Mouse (Mus musculus) brown adipose tissue, adult 24 weeks (tissue): ENCODE results near the gene Naa11. TPM values are rescaled to one million over a fixed set of nuclear protein-coding genes. Genes with fewer than 3 reads are reported as not detected.

ENCODE experiments used
- H3K27ac ChIP-seq: fragments of 200-500 bp; replicated peaks from 2 replicates; pipeline ENCODE4 v1.5.1; 2012; ENCODE audit warnings: low read depth, mild to moderate bottlenecking, low read length
- H3K4me1 ChIP-seq: fragments of 200-500 bp; 2 replicates; pipeline ENCODE4 v1.6.1; 2012; ENCODE audit warnings: low read length, mixed read lengths; ENCODE audit not compliant: control insufficient read depth, insufficient read depth, insufficient read length
- H3K4me3 ChIP-seq: fragments of 200-500 bp; 2 replicates; pipeline ENCODE4 v1.5.1; 2012; ENCODE audit warnings: low read depth, mild to moderate bottlenecking, low read length, moderate library complexity; ENCODE audit not compliant: insufficient read depth
- polyA plus RNA-seq: library from polyadenylated mRNA; stranded (reverse); fragments of >200 nt; gene quantifications from 2 replicates; pipeline ENCODE4 v1.2.4, GENCODE M21; 2012; ENCODE audit not compliant: missing spikeins, insufficient read depth, insufficient read length

Naa11 gene
- polyA plus RNA-seq, 1 experiment = not detected

DNA sequence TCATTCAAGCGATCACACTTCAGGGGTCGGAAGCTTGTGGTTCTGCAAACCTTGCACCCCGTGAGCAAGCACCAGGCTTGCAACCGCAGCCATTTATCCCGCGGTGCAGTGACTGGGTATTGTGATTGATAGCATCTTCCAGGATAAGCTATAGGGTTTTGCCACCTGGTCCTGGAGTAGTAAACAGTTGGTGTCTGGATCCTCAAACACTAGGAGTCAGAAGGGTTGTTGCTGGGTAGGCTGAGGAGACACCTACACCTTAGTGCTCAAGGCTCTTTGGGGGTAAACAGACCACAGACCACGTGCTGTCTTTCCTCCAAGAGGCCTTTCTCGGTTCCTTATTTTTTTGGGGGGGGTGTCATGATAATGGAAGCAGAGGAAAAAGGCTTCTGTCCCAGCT is 27.9 kb downstream of the Naa11 start:
- H3K4me1 ChIP-seq = no peaks in the 10 kb centered on the region
- no peak overlapping the region for H3K27ac ChIP-seq
- no peak overlapping the region for H3K4me3 ChIP-seq

DNA sequence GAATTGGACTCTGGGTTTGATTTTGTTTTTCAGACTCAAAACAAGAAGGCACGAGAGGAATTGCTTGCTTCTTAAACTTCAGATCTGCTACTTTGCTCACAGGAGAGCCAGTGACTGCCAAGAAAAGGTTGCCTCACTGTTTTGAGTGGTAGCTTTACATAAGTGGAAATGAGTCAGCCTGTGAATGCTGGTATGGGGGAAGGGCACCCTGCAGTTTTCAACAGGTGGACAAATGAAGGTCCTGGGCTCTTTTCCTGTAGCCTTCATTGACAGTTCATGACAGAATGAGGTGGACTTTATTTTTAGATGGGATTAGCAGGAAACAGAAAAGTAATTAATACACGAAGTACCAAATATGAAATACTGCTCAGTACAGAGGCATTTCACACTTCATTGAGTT is 29.6 kb downstream of the Naa11 start:
- H3K4me3 ChIP-seq = no peak overlapping the region
- no peak overlapping the region for H3K27ac ChIP-seq
- no peaks in the 10 kb centered on the region for H3K4me1 ChIP-seq

DNA sequence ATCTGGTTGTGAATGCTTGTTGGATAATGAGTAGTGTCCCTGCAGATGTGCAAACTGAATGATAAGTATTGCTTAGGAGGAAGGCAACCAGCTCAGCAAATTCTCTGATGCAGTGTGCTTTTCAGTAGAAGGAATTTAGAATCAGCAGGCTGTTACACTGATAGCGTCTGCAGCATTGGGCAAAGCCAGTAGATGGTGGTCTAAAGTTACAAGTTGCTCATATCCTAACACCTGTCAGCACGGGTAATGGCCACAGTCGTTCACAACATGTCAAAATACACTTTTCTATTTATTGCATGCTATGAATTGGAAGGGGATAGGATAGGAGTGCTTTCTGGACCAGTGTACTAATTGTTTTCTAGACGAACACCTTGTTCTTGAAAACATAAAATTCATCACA is 33.1 kb downstream of the Naa11 start:
- Histone ChIP-seq H3K4me3 (no peak overlapping the region), H3K27ac (no peak overlapping the region), H3K4me1 (no peaks in the 10 kb centered on the region)

DNA sequence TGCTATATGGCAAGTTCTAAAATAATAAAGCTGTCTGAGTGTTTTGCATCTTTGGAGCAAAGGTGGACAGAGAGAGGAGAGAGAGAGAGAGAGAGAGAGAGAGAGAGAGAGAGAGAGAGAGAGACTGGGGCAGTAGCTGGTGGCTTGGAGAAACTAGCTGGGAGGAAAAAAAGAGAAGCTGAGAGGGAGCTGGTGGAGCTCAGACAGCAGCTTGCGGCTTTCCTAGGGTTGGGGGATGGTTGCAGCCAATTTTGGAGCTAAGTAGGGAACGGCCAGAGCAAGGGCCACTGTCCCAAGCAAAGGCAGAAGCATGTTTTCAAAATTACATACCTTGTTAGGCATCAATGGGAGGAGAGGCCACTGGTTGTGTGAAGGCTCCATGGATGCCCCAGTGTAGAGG is 36.0 kb downstream of the Naa11 start:
- H3K27ac ChIP-seq = no peak overlapping the region
- H3K4me3 ChIP-seq = no peak overlapping the region
- H3K4me1 ChIP-seq = no peaks in the 10 kb centered on the region

DNA sequence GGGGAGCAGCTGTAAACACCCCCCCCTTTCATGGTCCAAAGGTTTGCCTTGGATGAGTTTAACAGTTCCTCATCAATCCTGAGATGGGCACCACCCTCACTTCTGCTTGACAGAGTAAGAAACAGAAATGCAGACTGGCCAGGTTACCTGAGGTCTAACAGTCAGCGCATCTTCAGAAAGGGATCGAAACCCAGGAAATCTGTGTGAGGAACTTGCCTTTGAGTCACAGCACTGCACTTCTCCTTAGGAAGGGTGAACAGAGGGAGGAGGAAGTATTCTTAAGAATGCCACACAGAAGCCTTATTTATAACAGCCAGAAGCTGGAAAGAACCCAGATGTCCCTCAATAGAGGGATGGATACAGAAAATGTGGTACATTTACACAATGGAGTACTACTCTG is 37.0 kb downstream of the Naa11 start:
- H3K4me3 ChIP-seq = no peak overlapping the region
- no peak overlapping the region for H3K27ac ChIP-seq
- no peaks in the 10 kb centered on the region for H3K4me1 ChIP-seq

DNA sequence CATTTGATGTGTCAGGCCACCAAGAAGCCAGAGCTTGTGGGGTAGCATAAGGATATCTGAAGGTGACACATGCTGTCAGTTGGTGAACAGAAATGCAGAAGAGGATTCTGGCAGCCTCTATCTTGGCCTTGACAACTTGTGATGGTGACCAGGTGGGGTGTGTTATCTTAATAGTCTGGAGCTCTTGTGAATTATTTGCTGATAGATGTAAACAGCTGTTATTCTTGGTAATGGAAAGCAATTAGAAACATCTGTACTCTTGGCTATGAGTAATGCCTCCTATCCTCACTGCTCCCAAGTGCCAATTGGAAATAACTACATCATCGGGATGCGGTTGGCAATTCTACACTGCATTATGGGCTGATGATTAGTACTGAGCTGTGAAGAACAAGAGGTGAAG is 43.4 kb downstream of the Naa11 start:
- no peaks in the 10 kb centered on the region for H3K4me1 ChIP-seq
- no peak overlapping the region for H3K27ac ChIP-seq
- H3K4me3 ChIP-seq = no peak overlapping the region

DNA sequence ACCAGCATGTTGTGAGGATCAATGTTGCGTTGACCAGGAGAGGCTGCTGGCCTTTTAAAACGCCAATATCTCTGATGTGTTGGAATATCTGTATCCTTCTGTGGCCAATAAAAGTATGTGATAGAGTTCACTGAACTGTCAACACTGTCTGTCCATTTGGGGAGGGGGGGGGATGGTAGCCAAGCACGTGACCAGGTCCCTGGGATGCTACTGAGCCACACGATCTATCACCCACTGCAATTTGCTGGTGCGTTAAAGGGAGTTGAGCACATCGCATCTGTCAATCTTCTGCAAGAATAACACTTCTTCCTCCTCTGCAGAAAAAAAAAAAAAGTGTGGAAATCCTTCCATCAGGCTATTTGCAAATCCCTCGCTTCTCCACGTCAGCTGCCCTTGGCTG is 43.9 kb downstream of the Naa11 start:
- no peak overlapping the region for H3K27ac ChIP-seq
- H3K4me3 ChIP-seq = no peak overlapping the region
- no peaks in the 10 kb centered on the region for H3K4me1 ChIP-seq

DNA sequence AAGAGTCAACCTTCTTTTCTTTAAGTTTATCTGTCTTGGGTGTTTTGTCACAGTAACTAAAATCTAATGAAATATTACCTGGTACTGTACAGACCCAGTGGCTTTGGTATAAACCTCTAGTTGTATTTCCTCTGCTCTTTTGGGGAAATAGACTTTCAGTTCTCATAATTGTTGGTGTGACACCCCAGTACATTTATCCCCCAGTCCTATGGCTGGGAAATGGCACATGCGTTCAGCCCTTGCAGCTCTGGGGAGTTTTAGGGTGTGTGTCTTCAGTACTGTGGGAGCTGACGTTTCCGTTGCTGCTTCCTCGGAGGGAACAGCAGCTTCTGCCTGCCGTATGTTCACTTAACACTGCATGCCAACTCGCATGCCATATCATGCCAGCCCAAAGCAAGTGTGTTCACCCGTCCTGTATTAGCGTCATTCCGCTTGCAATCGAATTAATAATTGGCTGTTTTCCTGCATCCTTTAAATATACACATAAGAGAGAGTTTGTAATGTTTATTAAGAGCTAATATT is 46.4 kb downstream of the Naa11 start:
- Histone ChIP-seq H3K27ac (no peak overlapping the region), H3K4me1 (no peaks in the 10 kb centered on the region), H3K4me3 (no peak overlapping the region)

DNA sequence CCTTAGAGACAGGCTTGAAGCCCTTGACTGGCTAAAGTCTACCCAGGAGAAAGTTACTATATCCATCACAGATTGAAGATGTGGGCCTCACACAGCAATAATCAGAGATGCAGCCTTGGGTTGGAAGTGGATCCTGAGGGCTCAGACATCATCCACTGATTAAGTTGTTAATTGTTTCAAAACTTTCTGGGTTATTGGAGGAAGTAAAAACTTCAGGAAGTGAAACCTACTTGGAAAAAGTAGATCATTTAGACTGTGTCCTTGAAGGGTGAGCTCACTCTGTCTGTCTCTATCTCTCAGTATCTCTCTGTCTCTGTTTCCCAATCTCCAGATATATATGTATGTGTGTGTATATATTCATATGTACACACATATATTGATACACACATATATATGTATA is 47.0 kb downstream of the Naa11 start:
- Histone ChIP-seq H3K4me3 (no peak overlapping the region), H3K4me1 (no peaks in the 10 kb centered on the region), H3K27ac (no peak overlapping the region)

DNA sequence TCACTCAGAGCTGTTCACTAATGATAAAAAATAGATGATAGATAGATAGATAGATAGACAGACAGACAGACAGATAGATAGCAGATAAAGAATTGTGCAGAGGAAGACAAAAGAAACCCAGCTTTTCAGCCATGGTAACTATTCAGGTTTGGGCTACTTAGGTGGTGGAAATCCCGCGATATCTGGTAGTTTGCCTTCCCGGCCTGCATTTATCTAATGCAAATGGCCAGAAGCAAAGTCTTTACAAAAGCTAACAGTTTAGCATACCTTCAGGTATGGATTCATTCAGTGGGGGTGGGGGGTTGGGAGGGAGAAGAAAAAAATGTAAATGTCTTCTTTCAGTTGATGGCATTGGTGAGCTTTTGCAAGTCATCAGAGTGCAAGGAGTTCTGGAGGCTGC is 48.0 kb downstream of the Naa11 start:
- no peaks in the 10 kb centered on the region for H3K4me1 ChIP-seq
- H3K4me3 ChIP-seq = no peak overlapping the region
- no peak overlapping the region for H3K27ac ChIP-seq

DNA sequence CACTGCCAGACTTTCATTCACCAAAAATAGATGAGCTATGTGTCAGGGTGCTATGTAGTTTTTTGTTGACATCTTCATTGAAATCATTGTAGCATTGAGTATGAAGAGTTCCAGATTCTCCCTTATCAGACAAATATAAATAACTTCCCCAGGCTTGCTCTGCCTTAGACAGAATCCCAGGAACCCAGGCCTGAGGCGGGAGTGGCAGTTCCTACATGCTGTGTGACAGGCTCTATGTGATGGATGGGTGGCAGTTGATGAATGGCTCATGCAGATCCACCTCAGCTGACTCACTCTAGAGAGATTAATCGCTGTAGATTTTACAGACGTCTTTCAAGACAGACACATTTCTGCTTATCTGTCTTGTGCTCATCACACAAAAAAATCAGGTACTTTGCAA is 57.4 kb downstream of the Naa11 start:
- no peak overlapping the region for H3K27ac ChIP-seq
- H3K4me1 ChIP-seq = no peaks in the 10 kb centered on the region
- no peak overlapping the region for H3K4me3 ChIP-seq

Other genes with a start within 250 kb of the Naa11 start
- gene Gk2, start 64.6 kb upstream of the Naa11 start, polyA plus RNA-seq = not detected in 2 replicates